Mouse (Mus musculus) adrenal gland, postnatal 10 days (tissue): ENCODE measurements around the gene Smim26. TPM values are rescaled to one million over a fixed set of nuclear protein-coding genes. Genes with fewer than 3 reads are reported as not detected.

Experiments
- DNase-seq: peaks from one replicate; pipeline ENCODE4 v3.0.0; 2021; ENCODE audit warnings: mixed read lengths
- microRNA-seq: library from miRNA; unstranded; fragments of <30 nt; microRNA quantifications from one replicate; pipeline ENCODE4 v1.2.0, GENCODE M21; 2021
- total RNA-seq, 2 experiments: library from RNA; stranded (reverse); gene quantifications; 2 replicates each; pipeline ENCODE4 v1.2.3; 2021

Smim26 gene
- total RNA-seq, 2 experiments from 2014 or later = 56.0 to 56.6 TPM

GRCm38 (mm10) chr2:144635644-144636320 lies 41.9 kb downstream of the Smim26 start:
- peak; percentile 78 for DNase-seq

DNA sequence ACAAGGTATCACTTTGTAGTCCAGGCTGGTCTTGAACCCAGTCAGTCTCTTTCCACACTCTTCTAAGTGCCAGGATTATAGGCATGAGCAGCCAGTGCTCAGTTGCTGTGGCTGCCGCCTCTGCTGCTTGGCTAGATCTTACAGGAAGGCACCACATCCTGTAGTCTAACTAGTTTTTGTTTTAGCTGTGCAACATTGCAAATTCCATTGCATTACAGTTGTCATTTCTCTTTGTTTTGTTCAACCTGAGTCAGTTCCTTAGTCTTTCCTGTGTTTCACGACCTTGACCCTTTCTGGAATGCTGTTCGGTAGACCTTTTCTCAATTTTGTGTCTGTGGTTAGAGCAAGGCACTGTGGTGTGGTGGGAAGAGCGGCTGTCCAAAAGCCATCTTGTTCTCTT lies 43.4 kb downstream of the Smim26 start:
- DNase-seq = no peak

GRCm38 (mm10) chr2:144637671-144638395 lies 44.0 kb downstream of the Smim26 start:
- no peak for DNase-seq

DNA sequence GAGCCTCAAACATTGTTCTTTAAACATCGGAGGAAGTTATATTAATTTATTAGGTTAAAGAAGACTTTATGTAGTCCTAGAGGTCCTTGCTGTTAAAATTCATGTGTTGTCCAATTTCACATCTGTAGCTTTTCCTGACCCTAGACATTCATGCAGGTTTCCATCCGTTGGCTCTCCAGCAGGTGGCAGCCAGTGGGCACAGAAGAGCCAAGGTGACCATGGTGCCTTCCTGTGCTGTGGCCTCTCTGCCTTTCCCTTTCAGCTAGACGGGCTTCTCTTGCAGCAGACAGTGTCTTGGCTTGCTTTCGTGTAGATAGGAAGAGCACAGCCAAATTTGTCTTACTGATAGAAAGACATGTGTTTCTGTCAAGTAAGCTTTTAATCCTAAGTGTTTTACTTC lies 44.9 kb downstream of the Smim26 start:
- DNase-seq = peak; percentile 68

GRCm38 (mm10) chr2:144640101-144640500 lies 46.2 kb downstream of the Smim26 start:
- no peak for DNase-seq

GRCm38 (mm10) chr2:144641991-144642390 lies 48.1 kb downstream of the Smim26 start:
- no peak for DNase-seq

Small RNA genes within 50 kb of the gene (microRNA-seq; reads per million reads assigned to microRNA genes)
- gene Gm24823 = not detected

Other genes starting within 250 kb of the Smim26 start
- 10 to 100 TPM; 23.8 to 28.8 TPM for gene Kat14, start 225.1 kb upstream of the Smim26 start, total RNA-seq
- gene Pet117, start 225.1 kb upstream of the Smim26 start, total RNA-seq = 1 to 10 TPM; 5.9 to 8.6 TPM
- gene Dzank1, start 66.6 kb upstream of the Smim26 start, total RNA-seq = 1 to 10 TPM in 1 of 2 experiments, under 1 TPM in 1; 0.99 to 3.5 TPM
- gene Polr3f, start 66.3 kb upstream of the Smim26 start, total RNA-seq = 10 to 100 TPM; 17.0 to 20.7 TPM
- 10 to 100 TPM; 26.0 to 27.3 TPM for gene Rbbp9, start 43.2 kb upstream of the Smim26 start, total RNA-seq
- gene Sec23b, start 37.8 kb upstream of the Smim26 start, total RNA-seq = 10 to 100 TPM; 55.0 to 66.7 TPM
- 10 to 100 TPM; 17.9 to 22.6 TPM for gene Dtd1, start 5.8 kb downstream of the Smim26 start, total RNA-seq
- not detected for gene Scp2d1, start 229.6 kb downstream of the Smim26 start, total RNA-seq